Mouse (Mus musculus) midbrain, embryonic 14.5 days (tissue): ENCODE results near the gene Chia1. TPM values are rescaled to one million over a fixed set of nuclear protein-coding genes. Genes with fewer than 3 reads are reported as not detected.
A peak's percentile ranks its signal among the peaks of the same experiment; 100 is the strongest.
"Not testable (repeated sequence)": the region's sequence is repeated elsewhere in the genome, so short reads cannot be mapped to it uniquely, and the experiment has no call there.

Experiments
- ATAC-seq: fragments of 200-750 bp; cut with Nextera tagmentation; 2 replicates; pipeline ENCODE4 v1.8.0; 2017; ENCODE audit warnings: moderate number of reproducible peaks, moderate library complexity; ENCODE audit not compliant: low FRiP score, low TSS enrichment
- DNase-seq: peaks from one replicate; pipeline ENCODE4 v3.0.0-alpha.2; 2015
- H3K27ac ChIP-seq: fragments of 300-500 bp; sonication (generic); replicated peaks from 2 replicates; pipeline ENCODE4 v1.5.1; 2014; ENCODE audit warnings: mild to moderate bottlenecking, low read depth, low read length, moderate library complexity
- H3K27me3 ChIP-seq: fragments of 300-500 bp; sonication (generic); 2 replicates; pipeline ENCODE4 v1.6.1; 2014; ENCODE audit warnings: low read length, control low read depth, mixed read lengths; ENCODE audit not compliant: control insufficient read depth, insufficient read depth
- H3K36me3 ChIP-seq: fragments of 300-500 bp; sonication (generic); 2 replicates; pipeline ENCODE4 v1.6.1; 2014; ENCODE audit warnings: low read length, control low read depth; ENCODE audit not compliant: control insufficient read depth, insufficient read depth
- H3K4me1 ChIP-seq: fragments of 300-500 bp; sonication (generic); 2 replicates; pipeline ENCODE4 v1.6.1; 2014; ENCODE audit warnings: mild to moderate bottlenecking, antibody characterized with exemption, low read length, control low read depth; ENCODE audit not compliant: control insufficient read depth, insufficient read depth
- H3K4me2 ChIP-seq: fragments of 300-500 bp; sonication (generic); 2 replicates; pipeline ENCODE4 v1.6.1; 2014; ENCODE audit warnings: mild to moderate bottlenecking, low read length, moderate library complexity
- H3K4me3 ChIP-seq: fragments of 300-500 bp; sonication (generic); replicated peaks from 2 replicates; pipeline ENCODE4 v1.5.1; 2014; ENCODE audit warnings: low read depth, low read length
- H3K9ac ChIP-seq: fragments of 300-500 bp; sonication (generic); replicated peaks from 2 replicates; pipeline ENCODE4 v1.6.1; 2014; ENCODE audit warnings: mild to moderate bottlenecking, low read length, moderate library complexity
- H3K9me3 ChIP-seq: fragments of 300-500 bp; sonication (generic); 2 replicates; pipeline ENCODE4 v1.6.1; 2016; ENCODE audit warnings: low read length, control low read depth, mixed read lengths; ENCODE audit not compliant: control insufficient read depth
- WGBS: fragments of 180-500 bp; shearing (Covaris S2); extraction: QIAGEN DNeasy Blood & Tissue Kit; methylation state at CpG from one replicate; pipeline ENCODE4 v1.1.7; 2014; 5-methylcytosine and 5-hydroxymethylcytosine counted together
- polyA plus RNA-seq: library from polyadenylated mRNA; unstranded; fragments of >200 nt; fragmentation: Nextera tagmentation; extraction: Ambion mirVana; gene quantifications from 2 replicates; pipeline ENCODE4 v1.2.1, GENCODE M21; 2014

Gene Chia1
- polyA plus RNA-seq, result 0.25 and 0.76 TPM in 2 replicates

GRCm38 (mm10) chr3:106112929-106113328, at the start of gene Chia1:
TSS of gene Chia1 (plus strand) at chr3:106113229.
- 81% methylated on average over 3 of the region's 3 CpGs for WGBS
- H3K27ac ChIP-seq, result no peak within 1 kb of the TSS

GRCm38 (mm10) chr3:106067707-106068106, 45.3 kb upstream of the Chia1 start:
- not testable (repeated sequence) for H3K27ac ChIP-seq, H3K9me3 ChIP-seq, H3K4me2 ChIP-seq, H3K4me3 ChIP-seq, DNase-seq, H3K9ac ChIP-seq, H3K36me3 ChIP-seq, H3K27me3 ChIP-seq, ATAC-seq, H3K4me1 ChIP-seq
- 36% methylated on average over 5 of the region's 5 CpGs for WGBS

More at GRCm38 (mm10) chr3:106112929-106113328, at the start of gene Chia1:
- Histone ChIP-seq H3K4me3 (no peak within 1 kb of the TSS), H3K4me1 (no peaks in the 10 kb centered on the region), H3K27me3 (no peaks in the 10 kb centered on the region), H3K4me2 (no peak within 1 kb of the TSS), H3K9ac (no peak within 1 kb of the TSS), H3K36me3 (no peaks in the 10 kb centered on the region), H3K9me3 (no peaks in the 10 kb centered on the region)
- no peak for DNase-seq
- ATAC-seq, result no peak

GRCm38 (mm10) chr3:106070994-106071393, 42.0 kb upstream of the Chia1 start:
- ATAC-seq (no peak), DNase-seq (no peak)
- WGBS, result 89% methylated on average over 2 of the region's 2 CpGs
- Histone ChIP-seq H3K4me2 (no peak overlapping the region), H3K4me1 (no peaks in the 10 kb centered on the region), H3K36me3 (no peaks in the 10 kb centered on the region), H3K9ac (no peak overlapping the region), H3K27me3 (no peaks in the 10 kb centered on the region), H3K4me3 (no peak overlapping the region), H3K27ac (no peak overlapping the region), H3K9me3 (no peaks in the 10 kb centered on the region)

DNA sequence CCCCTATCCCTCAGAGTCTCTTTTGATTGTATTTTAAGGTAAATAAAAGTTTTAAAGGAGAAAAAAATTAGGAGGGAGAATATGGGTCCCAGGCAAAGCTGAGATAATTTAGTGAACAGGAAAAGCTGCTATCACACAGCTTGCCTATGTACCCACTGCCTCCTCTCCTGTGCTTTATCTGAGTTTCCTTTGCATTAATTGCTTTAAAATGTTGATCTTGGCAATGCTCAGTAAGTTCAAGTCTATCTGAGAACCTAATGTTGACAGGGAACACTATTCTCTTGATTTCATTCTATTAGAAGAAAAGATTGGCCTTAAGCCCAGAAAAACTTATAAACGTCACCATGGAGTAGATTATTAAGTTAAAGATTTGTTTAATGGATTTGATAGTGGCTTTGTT, 38.2 kb upstream of the Chia1 start:
- H3K4me1 ChIP-seq, result no peaks in the 10 kb centered on the region
- 68% methylated on average over 1 of the region's 1 CpGs for WGBS
- H3K36me3 ChIP-seq, result no peaks in the 10 kb centered on the region
- DNase-seq (no peak), ATAC-seq (no peak)
- no peak overlapping the region for H3K4me2 ChIP-seq
- no peak overlapping the region for H3K4me3 ChIP-seq
- H3K27ac ChIP-seq, result no peak overlapping the region
- H3K9ac ChIP-seq, result no peak overlapping the region
- no peaks in the 10 kb centered on the region for H3K27me3 ChIP-seq
- H3K9me3 ChIP-seq, result no peaks in the 10 kb centered on the region

- peaks cover 9% of the 10 kb centered on the region; the same call in 1 of the 2 replicates for H3K9me3 ChIP-seq
- H3K36me3 ChIP-seq, result no peaks in the 10 kb centered on the region
- no peak overlapping the region for H3K4me3 ChIP-seq
- no peak overlapping the region for H3K27ac ChIP-seq
- no peaks in the 10 kb centered on the region for H3K27me3 ChIP-seq
- no peak overlapping the region for H3K9ac ChIP-seq
- ATAC-seq, result no peak
- DNase-seq, result no peak
- H3K4me1 ChIP-seq, result no peaks in the 10 kb centered on the region
- H3K4me2 ChIP-seq, result no peak overlapping the region
These were observed 14.0 kb downstream of the Chia1 start for GRCm38 (mm10) chr3:106126999-106127398.

- H3K27ac ChIP-seq, result no peak overlapping the region
- peaks cover 8% of the 10 kb centered on the region; the same call in 1 of the 2 replicates for H3K9me3 ChIP-seq
- H3K4me3 ChIP-seq, result no peak overlapping the region
- H3K4me1 ChIP-seq, result no peaks in the 10 kb centered on the region
- H3K4me2 ChIP-seq, result no peak overlapping the region
- WGBS, result 75% methylated on average over 4 of the region's 4 CpGs
- DNase-seq, result no peak
- no peaks in the 10 kb centered on the region for H3K27me3 ChIP-seq
- peak; percentile 26; the same call in 1 of the 2 replicates for ATAC-seq
- H3K9ac ChIP-seq, result no peak overlapping the region
- H3K36me3 ChIP-seq, result no peaks in the 10 kb centered on the region
These were observed 15.9 kb downstream of the Chia1 start for GRCm38 (mm10) chr3:106128807-106129493.

GRCm38 (mm10) chr3:106131690-106132089, 18.7 kb downstream of the Chia1 start:
- no peak overlapping the region for H3K4me3 ChIP-seq
- no peaks in the 10 kb centered on the region for H3K4me1 ChIP-seq
- no peaks in the 10 kb centered on the region for H3K36me3 ChIP-seq
- no peak overlapping the region for H3K27ac ChIP-seq
- no peak overlapping the region for H3K9ac ChIP-seq
- DNase-seq (peak; percentile 30), ATAC-seq (peak; percentile 25; the same call in 1 of the 2 replicates)
- H3K4me2 ChIP-seq, result no peak overlapping the region
- WGBS, result 83% methylated on average over 5 of the region's 5 CpGs
- no peaks in the 10 kb centered on the region for H3K27me3 ChIP-seq
- 0 out of 2 replicates have a peak, but pooled peaks cover 3% of the 10 kb centered on the region for H3K9me3 ChIP-seq

- WGBS, result 94% methylated on average over 10 of the region's 10 CpGs
- peak; percentile 39; the same call in 1 of the 2 replicates for ATAC-seq
These were observed 31.1 kb downstream of the Chia1 start for GRCm38 (mm10) chr3:106144081-106144480.

GRCm38 (mm10) chr3:106154413-106154812, 41.4 kb downstream of the Chia1 start:
- peak; percentile 16; the same call in 1 of the 2 replicates for ATAC-seq
- Histone ChIP-seq H3K27ac (no peak overlapping the region), H3K27me3 (no peaks in the 10 kb centered on the region), H3K36me3 (no peaks in the 10 kb centered on the region), H3K9ac (no peak overlapping the region), H3K9me3 (no peaks in the 10 kb centered on the region), H3K4me2 (no peak overlapping the region), H3K4me1 (no peaks in the 10 kb centered on the region), H3K4me3 (no peak overlapping the region)
- 87% methylated on average over 2 of the region's 2 CpGs for WGBS
- no peak for DNase-seq

More at GRCm38 (mm10) chr3:106144081-106144480, 31.1 kb downstream of the Chia1 start:
- Histone ChIP-seq H3K9me3 (no peaks in the 10 kb centered on the region), H3K27ac (no peak overlapping the region), H3K36me3 (no peaks in the 10 kb centered on the region), H3K9ac (no peak overlapping the region), H3K27me3 (no peaks in the 10 kb centered on the region), H3K4me1 (no peaks in the 10 kb centered on the region), H3K4me2 (no peak overlapping the region), H3K4me3 (no peak overlapping the region)
- DNase-seq, result no peak
